Mouse (Mus musculus) MN1 (cell line): Measurements from ENCODE around the gene Arhgap29.
A peak's percentile ranks its signal among the peaks of the same experiment; 100 is the strongest.

Experiments
- DNase-seq: peaks from one replicate; pipeline ENCODE4 v3.0.0-alpha.2; 2016; ENCODE audit warnings: low spot score

Gene Arhgap29

GRCm38 (mm10) chr3:122010292-122010691 is 58.0 kb downstream of the Arhgap29 start:
- DNase-seq = no peak

DNA sequence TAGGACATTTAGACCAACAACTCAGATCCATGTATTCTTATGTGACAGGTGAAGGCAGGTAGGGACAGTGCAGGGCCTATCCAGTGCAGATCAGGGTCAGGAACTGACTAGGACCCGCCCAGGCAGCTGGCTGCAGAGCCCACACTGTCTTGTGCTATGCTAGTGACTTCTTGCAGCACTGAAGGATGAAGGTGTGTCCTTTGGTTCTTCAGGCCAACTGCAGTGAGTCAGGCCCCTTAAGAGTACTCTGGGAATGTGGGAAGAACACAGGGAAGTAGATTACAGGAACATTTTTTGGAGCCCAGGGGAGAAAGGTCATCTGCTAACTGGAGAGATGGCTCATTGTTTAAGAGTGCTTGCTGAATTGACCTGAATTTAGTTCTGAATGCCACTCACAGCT is 60.1 kb downstream of the Arhgap29 start:
- no peak for DNase-seq

GRCm38 (mm10) chr3:122018421-122018820 is 66.1 kb downstream of the Arhgap29 start:
- no peak for DNase-seq

- no peak for DNase-seq
Measured at GRCm38 (mm10) chr3:122019159-122019558, 66.8 kb downstream of the Arhgap29 start.

- no peak for DNase-seq
Measured at GRCm38 (mm10) chr3:122021029-122021652, 68.8 kb downstream of the Arhgap29 start.

DNA sequence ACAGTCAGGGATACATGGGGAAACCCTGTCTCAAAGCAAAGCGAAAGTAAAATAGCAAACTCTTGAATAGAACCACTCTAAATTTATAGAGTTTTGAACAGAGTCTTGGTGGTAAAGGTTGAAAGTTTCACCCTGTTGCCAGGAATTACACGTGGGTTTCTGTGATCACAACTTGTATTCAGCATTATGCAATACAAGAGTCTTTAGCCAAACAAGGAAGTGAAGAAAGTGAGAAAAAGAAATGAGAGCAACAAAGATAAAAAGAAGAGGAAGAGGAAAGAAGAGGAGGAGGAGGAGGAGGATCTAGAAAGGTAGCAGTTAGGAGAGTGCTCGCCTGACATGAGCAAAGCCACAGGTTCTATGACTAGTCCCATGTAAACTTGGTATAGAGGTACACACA is 70.0 kb downstream of the Arhgap29 start:
- no peak for DNase-seq

- DNase-seq = no peak
Measured at GRCm38 (mm10) chr3:122026676-122027075, 74.3 kb downstream of the Arhgap29 start.

GRCm38 (mm10) chr3:122027776-122028175 is 75.4 kb downstream of the Arhgap29 start:
- DNase-seq = no peak

DNA sequence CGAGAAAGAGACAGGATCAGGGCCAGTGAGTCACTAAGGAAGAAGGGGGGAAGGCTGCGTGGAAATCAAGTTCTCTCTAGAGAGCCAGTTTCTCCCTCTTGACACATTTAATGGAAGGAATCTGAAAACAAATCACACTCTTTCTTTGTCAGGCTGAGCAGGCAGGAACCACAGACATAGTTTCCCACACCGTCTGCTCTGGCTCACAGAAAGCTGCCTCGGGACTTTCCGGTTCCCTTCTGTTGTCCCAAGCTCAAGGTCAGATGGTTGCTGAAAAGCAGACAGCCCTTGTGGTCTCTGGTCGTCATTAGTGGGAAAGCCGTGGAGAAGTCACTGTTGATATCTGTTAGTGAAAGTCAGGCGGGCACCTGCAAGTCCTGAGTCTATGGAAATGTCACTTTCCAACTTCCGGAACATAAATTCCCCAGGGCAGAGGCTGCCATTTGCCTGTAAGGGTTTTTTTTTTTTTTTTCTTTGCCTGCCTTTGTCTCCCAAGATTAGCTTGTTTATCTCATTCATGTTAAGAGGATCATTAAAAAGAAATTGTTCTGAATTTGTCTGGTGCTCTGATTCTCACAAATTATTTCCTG is 81.0 kb downstream of the Arhgap29 start:
- no peak for DNase-seq

- DNase-seq = no peak
Measured at GRCm38 (mm10) chr3:122034240-122034639, 81.9 kb downstream of the Arhgap29 start.

DNA sequence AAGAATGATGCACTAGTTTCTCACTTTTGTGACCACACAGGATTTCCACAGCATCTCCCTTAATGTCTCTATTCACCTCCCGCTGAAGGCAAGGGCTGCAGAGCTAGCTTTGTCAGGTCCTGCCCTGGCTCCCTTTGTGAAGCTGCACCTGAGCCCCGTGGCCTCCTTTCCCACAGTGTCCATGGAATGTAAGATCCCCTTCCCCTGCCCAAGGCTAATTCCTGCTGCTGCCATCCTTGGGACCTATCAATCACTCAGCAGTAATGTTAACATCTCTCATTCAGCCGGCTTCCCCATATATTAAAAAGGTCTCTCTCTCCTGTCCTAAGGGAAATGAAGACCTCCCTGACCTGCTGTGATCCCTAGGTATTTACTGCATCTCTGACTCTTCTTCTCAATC is 82.8 kb downstream of the Arhgap29 start:
- no peak for DNase-seq

DNA sequence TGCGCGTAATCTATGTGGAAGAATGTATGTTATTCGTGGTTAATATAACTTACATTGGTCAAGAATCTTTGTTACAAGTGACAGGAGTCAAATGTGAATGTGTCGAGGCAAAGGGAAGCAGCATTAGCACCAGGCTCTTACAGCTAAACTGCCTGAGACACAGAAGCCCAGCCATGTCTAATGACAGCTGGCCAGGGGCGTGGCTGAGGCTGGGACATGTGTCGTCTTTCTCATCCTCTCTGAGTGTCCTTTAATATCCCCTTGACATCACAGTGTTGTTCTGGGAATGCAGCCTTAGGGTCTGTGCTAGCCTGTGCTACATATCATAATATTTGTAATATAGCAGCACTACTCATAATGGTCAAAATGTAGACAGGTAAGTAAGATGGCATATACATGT is 88.2 kb downstream of the Arhgap29 start:
- DNase-seq = no peak

GRCm38 (mm10) chr3:122043102-122043501 is 90.8 kb downstream of the Arhgap29 start:
- DNase-seq = no peak

DNA sequence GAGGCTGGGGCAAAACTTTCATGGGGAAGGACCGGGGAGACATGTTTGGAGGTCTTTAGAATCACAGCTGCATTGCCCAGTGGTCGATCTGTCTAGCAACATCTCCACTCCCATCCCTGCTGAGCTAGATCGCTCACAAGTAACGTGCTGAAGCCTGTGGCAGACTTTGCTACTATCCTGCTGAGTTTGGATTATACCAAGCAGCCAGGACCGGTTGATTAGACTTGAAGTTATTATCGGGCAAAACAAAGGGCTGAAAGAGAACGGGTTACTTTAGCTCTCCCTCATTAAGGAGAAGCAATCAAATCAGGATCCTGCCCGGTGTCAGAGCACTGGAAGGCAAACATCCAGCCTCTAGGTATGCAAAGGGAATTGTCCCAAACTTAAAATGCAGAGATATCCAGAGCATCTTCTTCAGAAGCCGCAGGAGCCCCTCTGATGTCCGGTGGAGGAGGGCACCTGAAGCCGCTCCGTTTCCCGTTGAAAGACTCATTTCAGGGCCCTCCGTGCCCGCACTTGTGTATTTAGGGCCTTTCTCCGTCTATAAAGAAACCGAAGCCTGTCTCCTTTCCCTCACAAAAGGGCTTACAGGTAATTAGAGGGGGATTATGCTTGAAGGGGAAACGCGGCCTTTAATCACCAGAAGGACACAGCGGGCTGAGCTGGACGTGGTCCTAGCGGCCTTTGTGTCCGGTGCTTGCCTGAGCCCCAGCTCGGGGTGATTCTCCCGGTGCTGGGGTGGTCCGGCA is 91.6 kb downstream of the Arhgap29 start, which contains the start of gene Abca4:
Abca4 (plus strand) TSS at position 645 of the 749 bp plus-strand sequence.
- DNase-seq = no peak

- DNase-seq = no peak
Measured at GRCm38 (mm10) chr3:122046187-122046620, 93.9 kb downstream of the Arhgap29 start.

GRCm38 (mm10) chr3:122047402-122047801 is 95.1 kb downstream of the Arhgap29 start:
- DNase-seq = no peak

- peak; percentile 22 for DNase-seq
Measured at GRCm38 (mm10) chr3:122047921-122048861, 95.8 kb downstream of the Arhgap29 start.

- no peak for DNase-seq
Measured at GRCm38 (mm10) chr3:122049158-122049557, 96.8 kb downstream of the Arhgap29 start.

GRCm38 (mm10) chr3:122058439-122059198 is 106.3 kb downstream of the Arhgap29 start:
- no peak for DNase-seq

- no peak for DNase-seq
Measured at GRCm38 (mm10) chr3:122062586-122062985, 110.2 kb downstream of the Arhgap29 start.
